Mouse (Mus musculus): ENCODE measurements around the gene Dlg1.

Dlg1 gene

GRCm38 (mm10) chr16:31866911-31867310 lies 203.7 kb downstream of the Dlg1 start:
- DNase-seq = no peak

- no peak for DNase-seq
Measured at GRCm38 (mm10) chr16:31867736-31868135, 204.5 kb downstream of the Dlg1 start.

GRCm38 (mm10) chr16:31873721-31874120 lies 210.5 kb downstream of the Dlg1 start:
- no peak for DNase-seq

GRCm38 (mm10) chr16:31875391-31875790 lies 212.1 kb downstream of the Dlg1 start:
- DNase-seq = no peak

DNA sequence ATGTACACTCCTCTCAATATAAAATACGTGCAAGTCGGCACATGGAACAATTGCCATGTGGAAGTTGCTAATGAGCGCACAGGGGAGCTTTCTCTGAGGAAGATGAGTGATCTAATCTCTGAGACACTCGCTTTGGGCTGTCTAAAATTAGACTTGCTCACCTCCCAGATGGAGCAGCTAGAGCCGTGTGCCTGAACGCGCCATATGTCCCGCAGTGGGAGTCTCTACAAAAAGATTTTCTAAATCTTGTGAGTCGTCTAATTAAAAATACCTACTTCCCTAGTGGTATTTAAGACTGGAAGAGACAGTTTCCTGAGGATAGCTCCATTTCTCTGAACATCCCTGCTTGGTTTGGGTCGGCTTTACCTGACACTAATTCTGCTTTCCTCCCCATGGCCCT lies 213.1 kb downstream of the Dlg1 start:
- DNase-seq = no peak

- no peak for DNase-seq
Measured at GRCm38 (mm10) chr16:31878052-31878451, 214.8 kb downstream of the Dlg1 start.

DNA sequence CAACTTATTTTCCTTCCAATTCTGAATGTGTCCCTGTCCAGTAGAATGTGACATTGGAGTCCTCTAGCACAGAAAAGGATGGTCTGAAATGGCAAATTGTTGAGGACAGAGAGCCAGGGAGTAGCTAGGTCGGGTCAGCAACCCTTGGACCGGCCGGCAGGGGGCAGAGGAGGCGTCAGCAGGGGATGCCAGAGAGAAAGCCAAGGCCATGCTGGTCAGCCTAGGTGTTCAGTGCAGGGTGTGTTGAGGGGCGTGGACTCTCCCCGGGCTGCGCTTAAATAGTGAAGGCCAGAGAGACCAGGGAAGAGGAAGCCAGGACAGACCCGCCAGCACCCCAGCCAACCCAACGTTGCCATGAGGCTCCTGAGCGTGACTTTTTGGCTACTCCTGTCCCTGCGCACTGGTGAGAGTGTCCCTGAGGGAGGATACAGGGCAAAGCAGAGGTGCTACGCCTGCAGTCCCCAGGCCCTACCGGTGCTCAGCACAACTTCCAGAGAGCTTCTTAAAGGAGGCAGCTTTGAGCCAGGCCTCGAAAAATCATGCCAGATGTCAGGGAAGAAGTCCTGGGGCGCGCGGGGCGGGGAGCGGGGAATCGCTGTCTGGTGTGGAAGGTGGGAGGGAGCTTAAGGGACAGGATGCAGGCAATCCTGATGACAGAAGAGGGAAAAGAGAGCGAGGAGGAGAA lies 215.5 kb downstream of the Dlg1 start, which contains the start of gene Meltf:
TSS of gene Meltf (plus strand) at position 238 of the 685 bp plus-strand sequence.
- DNase-seq = peak; percentile 82

DNA sequence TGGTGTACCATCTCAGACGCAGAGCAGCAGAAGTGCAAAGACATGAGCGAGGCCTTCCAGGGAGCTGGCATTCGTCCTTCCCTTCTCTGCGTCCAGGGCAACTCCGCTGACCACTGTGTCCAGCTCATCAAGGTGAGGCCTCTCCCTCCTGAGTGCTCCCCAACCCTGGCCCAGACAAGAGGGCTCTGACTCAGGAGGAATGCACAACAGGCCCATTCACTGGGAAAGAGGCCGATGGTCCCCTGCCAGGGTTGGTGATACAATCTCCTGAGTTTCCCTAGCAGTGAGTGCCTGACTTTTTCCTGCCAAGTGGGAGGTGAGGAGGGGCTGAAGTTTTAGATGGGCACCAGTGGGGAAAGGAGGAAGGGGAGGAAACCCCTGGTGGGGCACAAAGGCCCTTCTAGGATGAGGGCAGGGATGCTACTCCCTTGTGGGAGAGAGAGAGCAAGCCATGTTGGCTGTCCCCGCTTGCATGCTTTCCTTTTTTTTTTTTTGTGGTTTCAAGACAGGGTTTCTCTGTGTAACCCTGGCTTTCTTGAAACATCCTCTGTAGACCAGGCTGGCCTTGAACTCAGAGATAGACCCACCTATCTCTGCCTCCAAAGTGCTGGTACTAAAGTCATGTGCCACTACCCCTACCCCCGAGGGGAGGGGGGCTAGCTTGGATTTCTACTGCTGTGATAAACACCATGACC lies 217.1 kb downstream of the Dlg1 start:
- no peak for DNase-seq

- DNase-seq = no peak
Measured at GRCm38 (mm10) chr16:31882381-31882908, 219.2 kb downstream of the Dlg1 start.

GRCm38 (mm10) chr16:31883302-31883701 lies 220.1 kb downstream of the Dlg1 start:
- no peak for DNase-seq

DNA sequence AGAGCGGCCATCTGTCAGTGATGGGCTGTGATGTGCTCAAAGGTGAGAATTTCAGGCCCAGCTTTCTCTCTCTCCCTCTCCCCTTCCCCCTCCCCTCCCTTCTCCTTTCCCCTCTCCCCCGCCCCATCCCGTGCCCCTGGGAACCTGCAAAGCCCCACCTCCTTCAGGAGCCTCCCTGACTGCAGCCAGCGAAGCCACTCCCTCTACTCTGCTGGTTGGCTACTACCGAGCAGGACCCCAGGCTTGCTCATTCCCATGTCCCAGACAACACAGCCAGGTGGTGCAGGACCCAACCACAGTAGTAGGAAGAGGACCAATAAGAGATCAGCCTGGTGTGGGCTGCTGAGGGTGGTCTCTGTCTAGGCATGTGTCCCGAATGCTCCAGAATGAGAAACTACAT lies 220.7 kb downstream of the Dlg1 start:
- no peak for DNase-seq

- no peak for DNase-seq
Measured at GRCm38 (mm10) chr16:31890907-31891306, 227.7 kb downstream of the Dlg1 start.

- no peak for DNase-seq
Measured at GRCm38 (mm10) chr16:31893396-31894141, 230.3 kb downstream of the Dlg1 start.

DNA sequence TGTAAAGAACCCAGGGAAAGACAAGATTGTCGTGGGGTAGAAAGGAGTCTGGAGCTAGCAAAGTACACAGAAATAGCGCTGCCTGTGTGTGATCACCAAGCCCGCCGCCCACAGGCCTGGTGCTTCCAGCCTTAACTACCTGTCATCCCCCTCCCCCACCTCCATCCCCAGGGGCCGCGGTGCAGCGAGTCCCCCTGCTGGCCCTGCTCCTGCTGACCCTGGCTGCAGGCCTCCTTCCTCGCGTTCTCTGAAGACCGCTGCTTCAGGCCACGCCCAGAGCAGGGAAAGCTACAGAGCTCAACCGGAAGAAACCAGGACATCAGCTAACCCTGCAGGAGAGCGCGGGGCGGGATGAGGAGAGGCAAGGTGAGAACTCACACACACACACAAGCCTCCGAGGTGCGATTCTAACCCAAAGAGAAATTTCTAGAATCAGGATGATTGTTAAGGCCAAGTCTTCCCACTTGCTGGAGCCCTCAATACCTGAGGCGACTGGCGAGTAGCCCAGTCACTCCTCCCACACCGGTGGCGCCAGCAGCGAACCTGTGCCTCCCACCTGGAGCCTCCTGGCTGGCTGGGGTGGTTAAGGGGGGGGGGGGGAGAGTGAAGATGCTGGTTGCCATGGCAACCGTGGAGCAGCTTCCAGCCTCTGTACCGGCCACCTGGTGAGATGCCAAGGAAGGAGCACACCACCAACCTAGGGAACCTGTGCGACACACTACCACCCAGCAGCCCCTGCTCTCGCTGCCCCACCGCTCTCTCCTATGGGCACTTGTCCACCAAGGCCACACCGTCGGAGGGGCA lies 233.9 kb downstream of the Dlg1 start:
- DNase-seq = peak; percentile 56

DNA sequence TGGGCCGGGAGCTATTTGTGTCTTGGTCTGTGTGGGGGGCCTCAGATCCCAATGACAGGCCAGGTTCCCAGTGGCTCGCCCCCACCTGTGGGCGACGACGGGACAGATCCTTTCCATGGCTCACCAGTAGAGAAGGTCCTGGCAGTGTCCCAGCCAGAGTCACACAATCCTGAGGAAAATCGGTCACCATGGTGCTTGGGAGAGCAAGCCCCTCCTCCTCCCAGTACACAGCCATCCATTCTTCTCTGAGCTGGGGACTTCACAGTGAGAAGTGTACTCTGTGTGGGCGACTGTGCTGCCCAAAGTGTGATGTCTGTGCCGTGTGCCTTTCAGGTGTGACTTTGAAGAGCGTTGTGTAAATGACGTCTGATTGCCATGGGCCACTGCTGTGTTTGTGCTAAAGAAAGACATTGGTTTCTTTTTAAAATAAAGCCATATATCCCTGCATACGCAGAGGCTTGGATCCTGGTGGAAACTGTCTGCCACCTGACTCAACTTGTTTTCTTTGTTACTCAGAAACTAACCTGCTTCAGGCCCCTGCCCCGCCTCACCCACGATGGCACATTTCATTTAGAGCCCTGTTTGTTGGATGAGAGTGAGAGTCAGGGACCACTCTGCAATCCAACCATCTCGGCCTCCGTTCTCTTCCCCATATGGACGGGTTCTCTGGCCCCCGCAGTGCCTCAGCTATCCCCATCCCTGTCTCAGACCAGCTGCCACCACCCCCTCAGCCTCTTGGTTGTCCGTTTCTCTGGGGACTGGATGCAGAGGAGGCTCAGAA lies 235.5 kb downstream of the Dlg1 start:
- DNase-seq = no peak

DNA sequence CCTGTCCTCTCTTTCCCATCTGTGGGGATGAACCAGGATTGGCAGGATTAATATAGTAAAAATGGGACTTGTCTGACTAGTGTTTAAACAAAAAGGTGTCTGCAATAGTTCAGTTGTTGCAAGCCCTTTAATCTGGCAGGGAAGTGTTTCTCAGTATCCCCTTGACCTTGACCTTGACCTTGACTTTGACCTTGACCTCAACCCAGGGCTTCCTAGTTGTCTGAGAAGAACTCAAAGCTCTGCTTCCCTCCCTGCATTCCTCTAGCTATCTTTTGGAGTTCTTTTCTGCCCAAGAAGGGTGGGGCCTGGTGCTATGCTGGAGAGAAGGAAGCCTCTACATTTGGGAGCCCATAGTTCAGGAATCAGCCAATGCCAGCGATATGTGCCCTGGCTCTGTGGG lies 238.6 kb downstream of the Dlg1 start:
- DNase-seq = no peak

DNA sequence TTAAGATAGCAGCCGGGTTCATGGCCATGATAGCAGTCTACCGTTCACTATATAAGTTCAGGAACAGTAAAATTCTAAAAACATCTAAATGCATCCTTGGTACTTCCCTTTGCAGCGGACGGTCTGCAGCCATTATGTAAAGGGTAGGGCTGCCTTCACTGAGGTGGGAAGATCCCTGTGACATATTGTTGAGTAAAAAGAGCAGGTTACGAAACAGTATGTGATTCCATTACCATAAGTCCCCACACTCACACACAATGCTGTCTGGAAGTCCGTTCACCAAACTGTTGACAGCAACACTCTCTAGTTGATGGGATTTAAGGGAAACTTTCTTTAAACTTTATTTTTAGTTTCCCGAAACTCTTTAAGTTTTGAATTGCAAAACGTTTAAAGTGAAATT lies 240.0 kb downstream of the Dlg1 start:
- DNase-seq = no peak

GRCm38 (mm10) chr16:31905331-31905730 lies 242.1 kb downstream of the Dlg1 start:
- DNase-seq = no peak

- no peak for DNase-seq
Measured at GRCm38 (mm10) chr16:31905891-31906825, 242.9 kb downstream of the Dlg1 start.

DNA sequence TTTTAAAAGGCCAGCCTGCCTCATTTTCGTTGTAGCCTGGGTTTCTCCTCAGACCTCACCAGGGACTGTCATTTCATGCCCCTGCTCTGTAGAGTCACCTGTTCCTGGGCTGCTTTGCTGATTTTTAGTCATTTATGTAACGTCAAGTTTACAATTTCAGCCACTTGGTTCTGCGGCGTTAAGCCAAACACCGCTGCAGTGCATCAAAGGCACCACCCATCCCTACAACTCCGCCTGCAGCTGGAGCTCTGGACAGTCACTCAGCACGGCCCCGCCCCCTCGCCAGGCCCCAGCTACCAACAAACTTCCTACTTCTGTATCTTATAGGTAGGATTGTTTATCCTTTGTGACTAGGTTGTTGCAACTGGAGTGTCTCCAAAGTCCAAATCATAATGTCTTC lies 243.7 kb downstream of the Dlg1 start:
- peak; percentile 57 for DNase-seq

DNA sequence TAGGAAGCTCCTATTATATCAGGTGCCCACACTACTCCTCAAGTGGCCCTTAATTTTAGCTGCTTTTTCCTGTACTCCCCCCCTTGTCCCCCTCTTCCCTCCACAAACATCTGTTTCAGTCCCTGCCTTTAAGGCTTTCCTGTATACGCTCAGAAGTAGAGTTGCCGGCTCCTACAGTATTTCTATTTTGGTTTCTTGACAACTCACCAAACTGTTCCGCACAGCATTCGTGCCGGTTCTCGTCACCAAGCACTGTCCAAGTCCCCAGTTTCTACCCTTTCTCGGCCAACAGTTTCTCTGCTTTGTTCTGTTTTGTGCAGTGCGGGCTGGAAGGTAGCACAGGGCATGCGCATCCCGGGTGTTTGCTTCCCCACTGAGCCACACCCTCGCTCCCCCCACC lies 245.7 kb downstream of the Dlg1 start:
- no peak for DNase-seq
